Mouse (Mus musculus): ENCODE results near the gene Trim71. TPM values are rescaled to one million over a fixed set of nuclear protein-coding genes. Genes with fewer than 3 reads are reported as not detected.

Trim71 gene
- polyA plus RNA-seq, 1 experiment from 2014 or later, result 1.9 TPM

GRCm38 (mm10) chr9:114504816-114505215 is 59.4 kb downstream of the Trim71 start, which contains the start of gene Ccr4:
Ccr4 (minus strand) TSS chr9:114504916.
- Histone ChIP-seq H3K9ac (replicated peaks; ENCODE audit: low read length) (no peak within 1 kb of the TSS), H3K4me3 (ENCODE audit: low read depth, low read length) (no peak within 1 kb of the TSS), H3K36me3 (replicated peaks; ENCODE audit: control insufficient read depth, insufficient read depth, low read depth, low read length) (no peaks in the 10 kb centered on the region), H3K9me3 (replicated peaks; ENCODE audit: control insufficient read depth, low read length) (no peaks in the 10 kb centered on the region), H3K27ac (replicated peaks; ENCODE audit: low read depth, low read length) (no peak within 1 kb of the TSS), H3K4me1 (ENCODE audit: control insufficient read depth, insufficient read depth, low read length) (no peaks in the 10 kb centered on the region), H3K4me2 (ENCODE audit: low read depth, low read length) (no peak within 1 kb of the TSS), H3K27me3 (ENCODE audit: control insufficient read depth, insufficient read depth, low read length) (no peaks in the 10 kb centered on the region)
- WGBS, result 90% methylated on average over 9 of the region's 9 CpGs
- ATAC-seq (replicated peaks; ENCODE audit: insufficient number of reproducible peaks, low FRiP score, low TSS enrichment, low read depth) (no peak), DNase-seq (ENCODE audit: low spot score) (no peak)

- ATAC-seq (replicated peaks; ENCODE audit: insufficient number of reproducible peaks, low FRiP score, low TSS enrichment, low read depth) (no peak), DNase-seq (ENCODE audit: low spot score) (no peak)
- Histone ChIP-seq H3K9ac (replicated peaks; ENCODE audit: low read length) (no peak overlapping the region), H3K36me3 (replicated peaks; ENCODE audit: control insufficient read depth, insufficient read depth, low read depth, low read length) (no peaks in the 10 kb centered on the region), H3K4me2 (ENCODE audit: low read depth, low read length) (no peak overlapping the region), H3K4me1 (ENCODE audit: control insufficient read depth, insufficient read depth, low read length) (no peaks in the 10 kb centered on the region), H3K4me3 (ENCODE audit: low read depth, low read length) (no peak overlapping the region), H3K9me3 (replicated peaks; ENCODE audit: control insufficient read depth, low read length) (no peaks in the 10 kb centered on the region), H3K27ac (replicated peaks; ENCODE audit: low read depth, low read length) (no peak overlapping the region), H3K27me3 (ENCODE audit: control insufficient read depth, insufficient read depth, low read length) (no peaks in the 10 kb centered on the region)
- WGBS, result 69% methylated on average over 15 of the region's 15 CpGs
These were observed 61.3 kb downstream of the Trim71 start for GRCm38 (mm10) chr9:114502711-114503427.

- Histone ChIP-seq H3K9ac (replicated peaks; ENCODE audit: low read length) (no peak overlapping the region), H3K36me3 (replicated peaks; ENCODE audit: control insufficient read depth, insufficient read depth, low read depth, low read length) (no peaks in the 10 kb centered on the region), H3K4me1 (ENCODE audit: control insufficient read depth, insufficient read depth, low read length) (no peaks in the 10 kb centered on the region), H3K9me3 (replicated peaks; ENCODE audit: control insufficient read depth, low read length) (no peaks in the 10 kb centered on the region), H3K27me3 (ENCODE audit: control insufficient read depth, insufficient read depth, low read length) (no peaks in the 10 kb centered on the region), H3K4me2 (ENCODE audit: low read depth, low read length) (no peak overlapping the region), H3K4me3 (ENCODE audit: low read depth, low read length) (no peak overlapping the region), H3K27ac (replicated peaks; ENCODE audit: low read depth, low read length) (no peak overlapping the region)
- no peak for DNase-seq (ENCODE audit: low spot score)
- WGBS, result 95% methylated on average over 11 of the region's 11 CpGs
- no peak for ATAC-seq (replicated peaks; ENCODE audit: insufficient number of reproducible peaks, low FRiP score, low TSS enrichment, low read depth)
These were observed 62.3 kb downstream of the Trim71 start for GRCm38 (mm10) chr9:114501913-114502312.

- 98% methylated on average over 7 of the region's 7 CpGs for WGBS
- H3K27ac ChIP-seq (replicated peaks; ENCODE audit: low read depth, low read length), result no peak overlapping the region
- H3K36me3 ChIP-seq (replicated peaks; ENCODE audit: control insufficient read depth, insufficient read depth, low read depth, low read length), result no peaks in the 10 kb centered on the region
- H3K9me3 ChIP-seq (replicated peaks; ENCODE audit: control insufficient read depth, low read length), result no peaks in the 10 kb centered on the region
- no peak overlapping the region for H3K9ac ChIP-seq (replicated peaks; ENCODE audit: low read length)
- no peaks in the 10 kb centered on the region for H3K4me1 ChIP-seq (ENCODE audit: control insufficient read depth, insufficient read depth, low read length)
- no peak overlapping the region for H3K4me2 ChIP-seq (ENCODE audit: low read depth, low read length)
- no peaks in the 10 kb centered on the region for H3K27me3 ChIP-seq (ENCODE audit: control insufficient read depth, insufficient read depth, low read length)
- ATAC-seq (replicated peaks; ENCODE audit: insufficient number of reproducible peaks, low FRiP score, low TSS enrichment, low read depth) (no peak), DNase-seq (ENCODE audit: low spot score) (no peak)
- H3K4me3 ChIP-seq (ENCODE audit: low read depth, low read length), result no peak overlapping the region
These were observed 63.1 kb downstream of the Trim71 start for GRCm38 (mm10) chr9:114501111-114501510.

- no peaks in the 10 kb centered on the region for H3K9me3 ChIP-seq (replicated peaks; ENCODE audit: control insufficient read depth, low read length)
- DNase-seq (ENCODE audit: low spot score) (peak; percentile 84), ATAC-seq (replicated peaks; ENCODE audit: insufficient number of reproducible peaks, low FRiP score, low TSS enrichment, low read depth) (0 out of 2 replicates have a peak, but pooled peaks have one; percentile 60)
- H3K36me3 ChIP-seq (replicated peaks; ENCODE audit: control insufficient read depth, insufficient read depth, low read depth, low read length), result no peaks in the 10 kb centered on the region
- WGBS, result 28% methylated on average over 15 of the region's 15 CpGs
- H3K4me2 ChIP-seq (ENCODE audit: low read depth, low read length), result no peak overlapping the region
- no peaks in the 10 kb centered on the region for H3K27me3 ChIP-seq (ENCODE audit: control insufficient read depth, insufficient read depth, low read length)
- H3K27ac ChIP-seq (replicated peaks; ENCODE audit: low read depth, low read length), result no peak overlapping the region
- H3K9ac ChIP-seq (replicated peaks; ENCODE audit: low read length), result no peak overlapping the region
- H3K4me1 ChIP-seq (ENCODE audit: control insufficient read depth, insufficient read depth, low read length), result no peaks in the 10 kb centered on the region
- no peak overlapping the region for H3K4me3 ChIP-seq (ENCODE audit: low read depth, low read length)
These were observed 64.2 kb downstream of the Trim71 start for GRCm38 (mm10) chr9:114499783-114500515.

GRCm38 (mm10) chr9:114498218-114498617 is 66.0 kb downstream of the Trim71 start:
- H3K4me3 ChIP-seq (ENCODE audit: low read depth, low read length), result no peak overlapping the region
- no peak overlapping the region for H3K9ac ChIP-seq (replicated peaks; ENCODE audit: low read length)
- ATAC-seq (replicated peaks; ENCODE audit: insufficient number of reproducible peaks, low FRiP score, low TSS enrichment, low read depth), result peak; percentile 71; the same call in 1 of the 2 replicates
- H3K4me2 ChIP-seq (ENCODE audit: low read depth, low read length), result no peak overlapping the region
- peak; percentile 93 for DNase-seq (ENCODE audit: low spot score)
- H3K27ac ChIP-seq (replicated peaks; ENCODE audit: low read depth, low read length), result no peak overlapping the region
- H3K9me3 ChIP-seq (replicated peaks; ENCODE audit: control insufficient read depth, low read length), result no peaks in the 10 kb centered on the region
- no peaks in the 10 kb centered on the region for H3K36me3 ChIP-seq (replicated peaks; ENCODE audit: control insufficient read depth, insufficient read depth, low read depth, low read length)
- no peaks in the 10 kb centered on the region for H3K27me3 ChIP-seq (ENCODE audit: control insufficient read depth, insufficient read depth, low read length)
- 8% methylated on average over 11 of the region's 11 CpGs for WGBS
- H3K4me1 ChIP-seq (ENCODE audit: control insufficient read depth, insufficient read depth, low read length), result no peaks in the 10 kb centered on the region

- 86% methylated on average over 7 of the region's 7 CpGs for WGBS
These were observed 67.7 kb downstream of the Trim71 start for GRCm38 (mm10) chr9:114496469-114496868.

More at GRCm38 (mm10) chr9:114496469-114496868, 67.7 kb downstream of the Trim71 start:
- Histone ChIP-seq H3K36me3 (replicated peaks; ENCODE audit: control insufficient read depth, insufficient read depth, low read depth, low read length) (no peaks in the 10 kb centered on the region), H3K27me3 (ENCODE audit: control insufficient read depth, insufficient read depth, low read length) (no peaks in the 10 kb centered on the region), H3K9ac (replicated peaks; ENCODE audit: low read length) (no peak overlapping the region), H3K4me1 (ENCODE audit: control insufficient read depth, insufficient read depth, low read length) (no peaks in the 10 kb centered on the region), H3K4me3 (ENCODE audit: low read depth, low read length) (no peak overlapping the region), H3K27ac (replicated peaks; ENCODE audit: low read depth, low read length) (no peak overlapping the region), H3K9me3 (replicated peaks; ENCODE audit: control insufficient read depth, low read length) (no peaks in the 10 kb centered on the region), H3K4me2 (ENCODE audit: low read depth, low read length) (no peak overlapping the region)
- DNase-seq (ENCODE audit: low spot score), result no peak
- ATAC-seq (replicated peaks; ENCODE audit: insufficient number of reproducible peaks, low FRiP score, low TSS enrichment, low read depth), result no peak
